In genomic region chr19:23054440-23054839, GRCm38 (mm10) we compare ENCODE assay signal across 30 mouse cellular contexts.
A peak's percentile ranks its signal among the peaks of the same experiment; 100 is the strongest.
DNase-seq lines count a peak whose midpoint lies in the region; ATAC-seq and TF ChIP-seq lines count a peak whose summit lies in the region.
"Had no signal": no experiment of that assay in that cellular context is flagged by ENCODE, and none has a peak within 500 bp of the region (broad histone marks: within the 10 kb centered on the region; RNA-seq: fewer than 3 reads in every experiment).

No protein-coding gene starts in this region.

- peak; percentile 45 for DNase-seq in adrenal gland, adult 2 months
- no peak for DNase-seq in adrenal gland, postnatal 25 days
- peak in 1 of 2 experiments; percentile 54 for DNase-seq in heart, adult 2 months
- DNase-seq in urinary bladder, postnatal 14 days (ENCODE audit: low spot score) = peak; percentile 27
- DNase-seq in urinary bladder, adult 18-20 months (ENCODE audit: low spot score in 2 of 2) = no peak
- DNase-seq in layer of hippocampus, adult 8-10 months (ENCODE audit: low spot score in 2 of 2) = no peak
- DNase-seq: adrenal gland, postnatal 10 days; cerebellum, adult 8-10 months; cerebellum, postnatal 36 days; embryo, embryonic 11 days; kidney, postnatal 4 days; layer of hippocampus, adult 9-11 months; liver, embryonic 13.5 days; lung, adult 2 months; lung, postnatal 36 days; right cerebral cortex, adult 18-20 months had no signal

- H3K79me2 ChIP-seq in heart, adult 2 months (replicated peaks; ENCODE audit: control insufficient read depth, insufficient read depth, low read length) = no peaks in the 10 kb centered on the region

- peaks cover 20% of the 10 kb centered on the region for H3K4me1 ChIP-seq in heart, adult 2 months (ENCODE audit: control insufficient read depth, insufficient read depth, low read length)
- H3K4me1 ChIP-seq in heart, embryonic 12.5 days (replicated peaks) = peaks cover 13% of the 10 kb centered on the region

- H3K36me3 ChIP-seq in heart, adult 2 months (ENCODE audit: control insufficient read depth, insufficient read depth, low read length) = peaks cover 9% of the 10 kb centered on the region
- no peaks in the 10 kb centered on the region for H3K36me3 ChIP-seq in heart, embryonic 12.5 days
- H3K36me3 ChIP-seq: embryonic facial prominence, embryonic 13.5 days; heart, embryonic 15.5 days; kidney, embryonic 15.5 days; liver, embryonic 13.5 days; midbrain, embryonic 10.5 days; neural tube, embryonic 13.5 days had no signal

- no peak for ATAC-seq in heart, embryonic 12.5 days (ENCODE audit: insufficient number of reproducible peaks, low FRiP score)
- no peak for ATAC-seq in granulocyte monocyte progenitor cell, adult 5-6 weeks (replicated peaks; ENCODE audit: poor library complexity, severe bottlenecking)
- ATAC-seq: CD4-positive, CD25-positive, alpha-beta regulatory T cell, adult 4 months; forebrain, embryonic 13.5 days; hindbrain, postnatal 0 days; intestine, embryonic 16.5 days; midbrain, embryonic 16.5 days had no signal

- TF ChIP-seq EP300 in heart, adult 2 months (IDR thresholded peaks at IDR 0.05; ENCODE audit: insufficient read depth, low read depth, low read length) = 0 out of 2 replicates have a peak, but pooled peaks have one; percentile 23

- H3K27me3 ChIP-seq in heart, adult 2 months (ENCODE audit: control insufficient read depth, insufficient read depth, low read length) = no peaks in the 10 kb centered on the region
- H3K27me3 ChIP-seq in heart, embryonic 12.5 days (replicated peaks) = no peaks in the 10 kb centered on the region
- H3K27me3 ChIP-seq: embryonic facial prominence, embryonic 13.5 days; forebrain, embryonic 13.5 days; heart, embryonic 15.5 days; kidney, embryonic 15.5 days; liver, embryonic 13.5 days; neural tube, embryonic 13.5 days had no signal

- no peak overlapping the region for H3K4me3 ChIP-seq in heart, adult 2 months
- no peak overlapping the region for H3K4me3 ChIP-seq in heart, embryonic 12.5 days
- H3K4me3 ChIP-seq: embryonic facial prominence, embryonic 13.5 days; erythroblast, embryonic 14.5 days; forebrain, embryonic 13.5 days; heart, embryonic 15.5 days; kidney, embryonic 15.5 days; liver, embryonic 13.5 days; midbrain, embryonic 10.5 days; myocyte; neural tube, embryonic 13.5 days had no signal

- no peaks in the 10 kb centered on the region for H3K9me3 ChIP-seq in heart, embryonic 12.5 days (replicated peaks)
- H3K9me3 ChIP-seq: embryonic facial prominence, embryonic 13.5 days; forebrain, embryonic 13.5 days; heart, embryonic 15.5 days; kidney, embryonic 15.5 days; liver, embryonic 13.5 days; midbrain, embryonic 10.5 days; neural tube, embryonic 13.5 days had no signal

- 53% methylated on average over 4 of the region's 4 CpGs for WGBS in heart, adult 2 months
- 53% methylated on average over 4 of the region's 4 CpGs for WGBS in heart, embryonic 12.5 days

- no peak for TF ChIP-seq POLR2A in heart, adult 2 months (IDR thresholded peaks at IDR 0.05; ENCODE audit: insufficient read depth, low read depth, low read length)

- no peak overlapping the region for H3K9ac ChIP-seq in heart, adult 2 months (ENCODE audit: low read depth, low read length)
- H3K9ac ChIP-seq in heart, embryonic 12.5 days = no peak overlapping the region
- H3K9ac ChIP-seq: embryonic facial prominence, embryonic 13.5 days; forebrain, embryonic 13.5 days; heart, embryonic 15.5 days; kidney, embryonic 15.5 days; liver, embryonic 13.5 days; neural tube, embryonic 13.5 days had no signal

- H3K27ac ChIP-seq in heart, adult 2 months = peak overlapping the region; percentile 44
- no peak overlapping the region for H3K27ac ChIP-seq in heart, embryonic 12.5 days (ENCODE audit: poor library complexity, severe bottlenecking)
- H3K27ac ChIP-seq: embryonic facial prominence, embryonic 13.5 days; forebrain, embryonic 13.5 days; heart, embryonic 15.5 days; hindbrain, postnatal 0 days; kidney, embryonic 15.5 days; liver, embryonic 13.5 days; midbrain, embryonic 10.5 days; neural tube, embryonic 13.5 days had no signal

- intact Hi-C loops in heart, adult 2 months (cut with DNase I) = no loop called here

- H3K4me2 ChIP-seq in heart, embryonic 12.5 days = no peak overlapping the region
- H3K4me2 ChIP-seq: embryonic facial prominence, embryonic 13.5 days; forebrain, embryonic 13.5 days; heart, embryonic 15.5 days; kidney, embryonic 15.5 days; liver, embryonic 13.5 days; neural tube, embryonic 13.5 days had no signal

- TF ChIP-seq CTCF in heart, adult 2 months (IDR thresholded peaks at IDR 0.05) = no peak

Comparison
In these comparisons a context has a peak if more than half of its experiments do, and no peak if none do; other contexts are left out.
1. DNase-seq: peak in adrenal gland, adult 2 months (single experiment) and urinary bladder, postnatal 14 days (single experiment); none in adrenal gland, postnatal 25 days (single experiment), urinary bladder, adult 18-20 months (0 of 2) and layer of hippocampus, adult 8-10 months (0 of 2).